Mouse (Mus musculus): Measurements from ENCODE around the gene Gm49318. TPM values are rescaled to one million over a fixed set of nuclear protein-coding genes. Genes with fewer than 3 reads are reported as not detected.
A peak's percentile ranks its signal among the peaks of the same experiment; 100 is the strongest.
"Not testable (repeated sequence)": the region's sequence is repeated elsewhere in the genome, so short reads cannot be mapped to it uniquely, and the experiment has no call there.

Gene Gm49318
- not detected in 2 replicates for polyA plus RNA-seq (2012; rRNA removed)

DNA sequence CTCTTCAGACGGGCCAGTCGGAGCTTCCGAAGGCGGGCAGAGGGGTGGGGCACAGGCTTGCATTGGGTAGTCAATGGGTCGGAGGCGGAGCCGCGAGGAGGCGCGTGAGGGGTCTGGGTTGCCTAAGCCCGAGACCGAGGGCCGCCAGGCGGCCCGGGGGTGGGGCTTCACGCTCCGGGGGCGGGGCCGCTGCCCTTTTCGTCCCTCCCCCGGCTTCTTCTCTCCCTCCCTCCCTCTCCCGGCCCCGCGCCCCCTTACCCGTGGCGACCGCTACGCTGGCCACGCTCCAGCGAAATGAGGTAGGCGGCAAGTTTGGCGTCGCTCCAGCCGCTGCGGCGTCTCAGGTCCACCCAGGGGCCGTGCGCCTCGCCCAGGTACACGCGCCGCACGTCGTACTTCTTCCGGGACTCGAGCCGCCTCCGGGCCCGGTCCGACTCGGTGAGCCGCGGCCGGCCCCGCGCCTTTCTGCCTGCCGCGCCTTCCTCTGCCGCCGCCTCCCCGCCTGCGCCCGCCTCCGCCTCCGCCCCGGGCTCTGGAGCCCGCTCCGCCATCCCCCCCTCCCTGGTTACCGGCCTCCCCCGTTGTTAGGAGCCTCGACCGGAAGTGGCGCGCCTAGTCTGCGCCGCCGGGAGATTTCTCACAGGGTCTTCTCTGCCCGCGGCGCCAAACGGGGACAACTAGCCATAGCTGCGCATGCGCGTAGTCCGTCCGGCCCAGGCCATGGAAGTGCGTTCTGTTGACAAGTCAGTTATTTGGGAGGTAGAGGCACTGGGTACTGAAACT is at the start of gene Gm49318, which contains the start of gene Zfp653:
Gm49318 (minus strand) TSS at position 469 of the 783 bp plus-strand sequence.
Zfp653 (minus strand) TSS at position 586 of the 783 bp plus-strand sequence.
- no peak for DNase-seq (ENCODE audit: low read depth)

DNA sequence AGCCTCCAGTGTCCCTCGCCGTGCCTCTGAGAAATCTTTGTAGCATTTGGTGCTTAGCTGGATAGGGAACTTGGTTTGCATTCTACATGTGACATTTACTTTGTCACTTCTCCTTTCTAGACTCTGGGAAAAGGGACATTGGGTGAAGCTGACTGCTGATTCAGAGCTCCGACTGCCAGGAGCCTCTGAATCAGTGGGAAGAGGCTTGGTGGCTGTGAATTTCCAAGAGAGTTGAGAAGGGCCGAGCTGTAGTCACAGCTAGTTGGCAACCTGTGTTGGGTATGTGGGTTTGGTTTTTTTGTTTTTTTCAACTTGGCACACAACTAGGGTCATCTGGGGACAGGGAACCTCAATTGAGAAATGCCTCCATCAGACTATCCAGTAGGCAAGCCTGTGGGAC is 48.5 kb upstream of the Gm49318 start:
- no peak for DNase-seq (ENCODE audit: low read depth)

- no peak for DNase-seq (ENCODE audit: low read depth)
These were observed 46.8 kb upstream of the Gm49318 start for GRCm38 (mm10) chr9:22117754-22118456.

DNA sequence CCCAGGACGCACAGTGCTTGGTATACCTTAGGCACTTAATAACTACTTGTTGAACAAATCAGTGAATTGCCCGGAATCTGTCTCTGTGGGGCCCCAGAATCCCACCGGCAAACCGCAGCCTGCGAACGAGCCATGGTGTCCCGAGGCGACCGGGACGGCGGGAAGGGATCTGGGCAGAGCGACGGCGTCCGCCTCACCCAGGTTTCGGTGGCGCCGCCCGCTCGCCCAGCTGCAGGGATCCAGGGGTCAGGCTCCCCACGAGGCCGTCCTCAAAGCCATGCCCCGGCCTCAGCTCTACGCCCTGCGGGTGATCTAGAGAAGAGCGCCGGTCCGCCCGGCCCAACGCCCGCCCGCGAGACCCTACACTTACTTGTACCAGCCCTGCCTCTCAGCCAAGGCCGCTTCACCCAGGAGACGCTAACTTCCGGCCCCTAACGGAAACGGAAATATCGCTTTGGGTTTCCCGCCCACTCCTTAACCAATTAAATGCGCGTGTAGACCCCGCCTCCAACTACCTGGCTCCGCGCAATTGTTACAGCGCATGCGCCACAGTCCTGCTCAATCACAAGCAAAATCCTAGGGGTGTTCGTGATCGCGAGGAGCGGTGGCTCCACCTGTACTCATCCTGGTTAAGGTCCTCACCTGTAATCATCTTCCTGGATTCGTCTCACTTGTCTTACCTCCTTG is 45.8 kb upstream of the Gm49318 start, which contains the start of gene Elof1:
Elof1 (minus strand) TSS at position 433 of the 687 bp plus-strand sequence.
- no peak for DNase-seq (ENCODE audit: low read depth)

DNA sequence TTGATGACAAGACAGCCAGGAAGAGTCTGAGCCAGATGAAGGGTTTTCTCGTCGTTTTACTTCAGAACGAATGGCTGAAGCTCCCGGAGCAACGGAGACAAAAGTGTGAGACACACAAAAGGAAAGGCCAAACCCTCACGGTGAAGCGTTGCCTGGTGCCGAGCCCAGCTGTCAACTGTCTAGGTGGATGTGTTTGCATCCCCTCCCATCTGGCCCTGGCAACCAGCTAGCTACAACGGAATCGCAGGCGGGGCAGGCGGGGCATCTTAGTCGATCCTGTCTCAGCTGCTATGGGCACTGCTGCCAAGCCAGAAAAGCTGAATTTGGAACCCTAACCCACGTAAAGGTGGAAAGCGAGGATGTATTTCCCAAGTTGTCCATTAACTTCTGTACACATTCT is 45.0 kb upstream of the Gm49318 start:
- no peak for DNase-seq (ENCODE audit: low read depth)

DNA sequence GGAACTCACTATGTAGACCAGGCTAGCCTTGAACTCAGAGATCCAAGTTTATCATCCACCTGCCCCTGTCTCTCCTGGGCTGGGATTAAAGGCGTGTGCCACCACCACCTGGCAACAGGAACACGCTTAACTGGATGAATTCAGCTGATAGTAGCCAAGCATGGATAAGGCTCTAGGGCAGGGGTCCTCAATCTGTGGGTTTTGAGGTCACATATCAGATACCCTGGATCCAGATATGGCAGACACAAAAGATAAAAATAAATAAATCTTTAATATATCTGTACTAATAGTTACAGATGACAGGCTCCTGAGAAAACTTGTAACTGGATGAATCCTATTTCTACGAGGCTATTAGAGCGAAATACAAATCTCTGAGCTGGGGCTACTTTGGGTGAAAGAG is 44.6 kb upstream of the Gm49318 start:
- DNase-seq (ENCODE audit: low read depth) = no peak

DNA sequence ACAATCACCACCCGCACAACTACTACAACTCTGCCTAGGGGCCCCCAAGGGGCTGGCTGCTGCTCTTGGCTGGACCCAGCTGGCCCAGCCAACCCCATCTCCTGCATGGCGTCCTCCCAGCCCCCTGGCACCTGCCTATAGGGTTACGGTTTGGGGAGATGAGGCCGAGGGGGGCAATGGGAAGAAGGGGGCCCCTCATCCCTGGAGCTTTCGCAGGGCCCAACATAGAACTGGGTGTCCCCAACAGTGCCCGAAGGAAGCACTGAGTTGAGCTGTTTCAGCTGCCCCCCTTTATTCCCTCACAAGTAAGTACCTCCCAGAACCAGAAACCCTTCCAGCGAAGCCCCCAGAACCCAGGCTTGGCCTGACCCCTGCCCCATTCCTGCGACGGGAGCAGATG is 37.1 kb upstream of the Gm49318 start:
- DNase-seq (ENCODE audit: low read depth) = no peak

DNA sequence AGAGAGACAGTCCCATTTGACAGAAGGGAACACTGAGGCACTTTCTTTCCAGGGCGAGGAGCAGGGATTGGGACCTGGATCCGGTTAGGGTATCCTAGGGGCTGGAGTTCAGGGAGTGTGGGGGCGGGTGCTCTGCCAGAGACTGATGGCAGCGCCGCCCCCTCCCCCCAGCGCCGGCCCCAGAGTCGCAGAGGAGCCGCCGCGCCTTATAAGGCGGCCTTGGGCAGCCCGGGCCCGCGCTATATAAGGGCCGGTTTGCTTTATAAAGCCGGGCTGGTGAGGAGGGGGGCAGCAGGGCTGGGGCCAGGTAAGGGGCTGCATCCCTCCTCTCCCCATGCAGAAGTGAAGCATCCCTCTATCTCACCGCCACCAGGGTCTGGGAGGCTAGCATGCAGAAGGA is 28.9 kb upstream of the Gm49318 start:
- DNase-seq (ENCODE audit: low read depth) = no peak

GRCm38 (mm10) chr9:22098993-22099696 is 28.1 kb upstream of the Gm49318 start, which contains the start of gene Cnn1:
TSS of gene Cnn1 (plus strand) at chr9:22099216.
- DNase-seq (ENCODE audit: low read depth) = no peak

DNA sequence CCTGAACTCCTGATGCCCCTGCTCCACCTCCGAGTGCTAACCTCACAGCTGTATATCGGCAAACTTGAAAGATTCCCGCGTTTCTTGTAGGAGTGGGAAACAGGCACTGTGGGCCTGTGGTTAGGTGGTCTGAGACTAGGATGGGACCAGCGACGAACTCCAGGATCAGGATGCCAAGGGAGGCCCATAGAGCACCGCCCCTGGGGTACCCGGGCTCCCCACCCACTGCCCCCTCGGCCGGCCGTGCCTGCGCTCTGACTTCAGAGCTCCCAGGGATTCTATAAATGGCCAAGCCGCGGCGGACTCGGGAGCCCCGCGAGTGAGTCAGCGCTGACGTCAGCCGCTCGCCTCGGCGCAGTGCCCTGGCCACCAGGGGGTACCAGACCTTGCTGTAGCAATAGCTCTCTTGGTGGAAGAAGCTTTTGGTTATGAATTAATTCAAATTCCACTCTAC is 24.8 kb upstream of the Gm49318 start:
- DNase-seq (ENCODE audit: low read depth) = no peak

DNA sequence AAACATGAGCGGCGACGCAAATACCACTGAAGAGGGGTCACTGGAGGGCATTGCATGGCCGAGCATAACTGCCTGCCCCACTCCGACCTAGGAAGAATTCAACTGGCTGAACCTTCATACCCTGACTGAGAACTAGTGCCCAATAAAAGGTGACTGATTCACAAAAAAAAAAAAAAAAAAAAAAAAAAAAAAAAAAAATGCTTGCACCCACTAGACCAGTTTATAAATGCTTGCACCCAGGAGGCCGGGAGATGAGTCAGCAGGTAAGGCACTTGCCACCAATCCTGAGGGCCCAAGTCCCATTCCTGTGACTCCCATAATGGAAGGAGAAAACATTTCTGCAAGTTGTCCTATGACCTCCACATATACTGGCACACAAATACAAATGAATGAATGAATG is 21.7 kb upstream of the Gm49318 start:
- no peak for DNase-seq (ENCODE audit: low read depth)

GRCm38 (mm10) chr9:22089986-22090385 is 18.9 kb upstream of the Gm49318 start:
- no peak for DNase-seq (ENCODE audit: low read depth)

DNA sequence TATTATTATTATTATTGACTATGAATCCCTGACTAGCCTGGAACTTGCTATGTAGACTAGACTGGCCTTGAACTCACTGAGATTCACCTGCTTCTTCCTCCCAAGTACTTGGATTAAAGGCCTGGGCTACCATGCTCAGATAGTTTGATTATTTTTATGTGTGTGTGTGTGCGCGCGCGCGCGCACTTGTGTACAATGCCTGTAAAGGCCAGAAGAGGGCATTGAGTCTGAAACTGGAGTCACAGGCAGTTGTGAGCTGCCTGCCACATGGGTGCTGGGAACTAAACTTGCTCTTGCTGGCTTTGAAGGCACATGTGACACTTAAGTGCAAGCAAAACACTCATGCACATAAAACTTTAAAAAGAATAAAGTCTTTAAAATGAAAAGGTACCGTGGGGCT is 18.2 kb upstream of the Gm49318 start:
- DNase-seq (ENCODE audit: low read depth) = no peak

- no peak for DNase-seq (ENCODE audit: low read depth)
These were observed 16.1 kb upstream of the Gm49318 start for GRCm38 (mm10) chr9:22087034-22087618.

DNA sequence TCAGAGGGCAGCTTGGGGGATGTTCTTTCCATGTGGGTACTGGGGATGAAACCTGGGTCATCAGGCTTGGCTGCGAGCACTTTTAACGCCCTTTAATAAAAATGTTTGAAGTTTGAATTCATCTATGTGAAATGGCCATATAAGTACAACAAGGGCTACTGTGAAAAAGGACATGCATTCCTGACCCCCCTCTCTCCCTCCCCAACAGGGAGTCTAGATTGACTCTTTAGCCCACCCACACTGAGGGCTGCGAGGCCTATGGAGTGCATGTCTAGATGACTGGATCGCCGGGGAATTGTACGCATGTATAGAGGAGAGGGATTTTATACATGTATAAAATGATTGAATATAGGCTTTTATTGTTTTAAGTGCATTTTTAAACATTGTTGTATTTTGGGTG is 15.0 kb upstream of the Gm49318 start:
- no peak for DNase-seq (ENCODE audit: low read depth)

- peak; percentile 89 for DNase-seq (ENCODE audit: low read depth)
These were observed 14.2 kb upstream of the Gm49318 start, which contains the start of gene Ecsit for GRCm38 (mm10) chr9:22085022-22085834. TSS of gene Ecsit (minus strand) at chr9:22085438.

DNA sequence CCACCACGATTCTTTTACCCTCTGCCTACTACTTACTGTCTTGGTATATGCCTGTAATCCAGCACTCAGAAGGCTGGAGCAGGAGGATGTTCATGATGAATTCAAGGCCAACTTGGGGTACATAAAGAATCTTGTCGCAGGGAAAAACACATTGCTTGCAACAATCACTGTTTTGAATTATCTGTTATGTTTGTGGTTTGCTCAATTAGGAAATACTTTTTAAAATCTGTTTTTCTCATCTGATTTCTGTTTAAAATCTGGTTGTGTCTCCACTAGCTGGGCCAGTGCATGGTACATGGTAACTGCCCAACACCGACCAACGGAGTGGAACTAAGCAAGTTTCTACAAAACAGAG is 13.6 kb upstream of the Gm49318 start:
- DNase-seq (ENCODE audit: low read depth) = no peak

DNA sequence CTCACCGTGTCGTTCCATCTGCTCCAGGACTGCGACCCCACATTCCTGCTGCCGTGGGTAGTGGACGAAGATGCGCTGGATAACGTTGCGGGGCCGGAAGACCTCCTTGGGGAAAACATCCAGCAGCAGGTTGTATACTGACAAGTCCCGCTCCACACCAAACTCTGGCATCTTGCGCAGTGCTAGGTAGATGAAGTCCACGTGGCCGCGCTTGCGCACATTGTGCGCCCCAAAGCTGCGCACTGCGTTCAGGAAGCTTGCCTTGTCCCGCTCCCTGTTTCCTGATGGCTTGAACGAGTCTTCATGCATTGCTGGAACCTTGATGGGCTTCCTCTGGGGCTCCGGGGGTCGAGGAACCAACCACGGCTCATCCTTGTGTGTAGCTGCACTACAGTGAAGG is 5.2 kb upstream of the Gm49318 start:
- no peak for DNase-seq (ENCODE audit: low read depth)

DNA sequence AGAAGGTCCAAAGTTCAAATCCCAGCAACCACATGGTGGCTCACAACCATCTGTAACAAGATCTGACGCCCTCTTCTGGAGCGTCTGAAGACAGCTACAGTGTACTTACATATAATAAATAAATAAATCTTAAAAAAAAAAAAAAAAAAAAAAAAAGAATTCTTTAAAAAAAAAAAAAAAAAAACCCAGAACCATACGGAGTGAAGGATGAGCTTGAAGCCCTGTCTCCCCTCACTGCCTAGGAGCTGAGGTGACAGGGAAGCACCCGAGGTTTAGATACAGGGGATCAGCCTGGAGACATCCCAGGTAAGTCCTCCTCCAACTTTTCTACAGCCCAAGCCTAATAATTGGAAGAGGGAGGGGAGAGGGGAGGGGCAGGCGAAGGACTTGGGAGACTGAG is 4.7 kb upstream of the Gm49318 start:
- DNase-seq (ENCODE audit: low read depth) = not testable (repeated sequence)

GRCm38 (mm10) chr9:22072276-22072675 is 1.2 kb upstream of the Gm49318 start:
- DNase-seq (ENCODE audit: low read depth) = no peak
